Mouse (Mus musculus) 416B (cell line): ENCODE data around the gene Capn5.

Source experiments
- DNase-seq: peaks from one replicate; pipeline ENCODE4 v3.0.0; 2011; ENCODE audit warnings: low read depth

Capn5 gene

GRCm38 (mm10) chr7:98177929-98178559 is at the start of gene Capn5:
Gene Capn5 (minus strand): TSS chr7:98178274.
- DNase-seq: peak; percentile 88

- peak; percentile 76 for DNase-seq
These were observed 45.7 kb upstream of the Capn5 start for GRCm38 (mm10) chr7:98223796-98224195.

GRCm38 (mm10) chr7:98216713-98217112 is 38.6 kb upstream of the Capn5 start:
- no peak for DNase-seq

- no peak for DNase-seq
These were observed 24.9 kb upstream of the Capn5 start for GRCm38 (mm10) chr7:98202946-98203345.

- no peak for DNase-seq
These were observed 23.5 kb upstream of the Capn5 start for GRCm38 (mm10) chr7:98201493-98202028.

GRCm38 (mm10) chr7:98200396-98200795 is 22.3 kb upstream of the Capn5 start:
- peak; percentile 78 for DNase-seq

GRCm38 (mm10) chr7:98199381-98199780 is 21.3 kb upstream of the Capn5 start, which contains the start of gene B3gnt6:
Gene B3gnt6 (minus strand): TSS chr7:98199481.
- no peak for DNase-seq

- no peak for DNase-seq
These were observed 17.2 kb upstream of the Capn5 start for GRCm38 (mm10) chr7:98195151-98195801.

- no peak for DNase-seq
These were observed 16.1 kb upstream of the Capn5 start for GRCm38 (mm10) chr7:98194026-98194792.

- DNase-seq: no peak
These were observed 15.5 kb upstream of the Capn5 start for GRCm38 (mm10) chr7:98193515-98194025.

GRCm38 (mm10) chr7:98191571-98192250 is 13.6 kb upstream of the Capn5 start:
- peak; percentile 56 for DNase-seq

- DNase-seq: peak; percentile 70
These were observed 12.5 kb upstream of the Capn5 start for GRCm38 (mm10) chr7:98190578-98190977.

- no peak for DNase-seq
These were observed 11.7 kb upstream of the Capn5 start for GRCm38 (mm10) chr7:98189745-98190144.

GRCm38 (mm10) chr7:98188680-98189079 is 10.6 kb upstream of the Capn5 start:
- no peak for DNase-seq

- DNase-seq: no peak
These were observed 10.2 kb upstream of the Capn5 start for GRCm38 (mm10) chr7:98188238-98188637.

GRCm38 (mm10) chr7:98187332-98187731 is 9.3 kb upstream of the Capn5 start:
- peak; percentile 77 for DNase-seq

GRCm38 (mm10) chr7:98186637-98187036 is 8.6 kb upstream of the Capn5 start:
- no peak for DNase-seq

- no peak for DNase-seq
These were observed 7.3 kb upstream of the Capn5 start for GRCm38 (mm10) chr7:98185326-98185725.

- DNase-seq: no peak
These were observed 622 bp upstream of the Capn5 start for GRCm38 (mm10) chr7:98178560-98179231.

- DNase-seq: no peak
These were observed 527 bp downstream of the Capn5 start for GRCm38 (mm10) chr7:98177566-98177928.

- DNase-seq: no peak
These were observed 996 bp downstream of the Capn5 start for GRCm38 (mm10) chr7:98177071-98177485.
